Mouse (Mus musculus): ENCODE measurements around the gene Olfr212. TPM values are rescaled to one million over a fixed set of nuclear protein-coding genes. Genes with fewer than 3 reads are reported as not detected.

Gene Olfr212
- not detected in 2 replicates for polyA plus RNA-seq (2021; fragmentation: Nextera tagmentation)
- long read RNA-seq, experiment 1 = 0 reads
- long read RNA-seq, experiment 2 = 0 reads

DNA sequence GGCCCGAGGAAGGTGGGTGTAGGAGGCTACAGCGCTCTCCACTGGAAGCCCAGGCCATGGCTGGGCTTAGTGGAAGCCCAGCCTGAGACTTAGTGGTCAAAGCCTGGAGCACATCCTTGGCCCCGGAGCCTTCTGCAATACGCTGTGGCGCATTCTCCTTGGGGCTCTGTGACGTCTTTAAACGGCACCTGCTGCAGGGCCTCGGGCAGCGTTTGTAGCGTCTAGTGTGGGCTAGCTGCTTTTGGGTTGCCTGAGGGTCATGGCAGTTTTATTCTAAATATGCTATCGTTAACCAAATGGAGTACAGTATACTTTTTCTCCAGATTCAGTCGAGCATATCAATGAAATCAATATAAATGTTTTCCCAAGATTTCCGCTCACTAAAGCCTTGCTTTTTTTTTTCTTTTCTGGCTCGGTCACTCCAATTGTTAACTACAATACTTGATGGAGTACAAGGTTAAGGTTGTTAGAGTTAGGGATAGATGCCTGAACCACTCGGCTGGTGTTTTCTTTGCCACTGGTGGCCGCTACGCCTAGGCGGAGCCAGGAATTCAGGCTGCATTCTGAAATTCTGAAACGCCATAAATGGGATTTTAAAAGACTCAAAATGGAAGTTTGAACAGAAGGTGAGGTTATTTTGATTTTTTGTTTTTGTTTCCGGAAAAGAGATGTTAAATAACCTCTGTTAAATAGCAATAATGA is at the start of gene Olfr212:
TSS of gene Olfr212 (plus strand) at position 215 of the 702 bp plus-strand sequence.

DNA sequence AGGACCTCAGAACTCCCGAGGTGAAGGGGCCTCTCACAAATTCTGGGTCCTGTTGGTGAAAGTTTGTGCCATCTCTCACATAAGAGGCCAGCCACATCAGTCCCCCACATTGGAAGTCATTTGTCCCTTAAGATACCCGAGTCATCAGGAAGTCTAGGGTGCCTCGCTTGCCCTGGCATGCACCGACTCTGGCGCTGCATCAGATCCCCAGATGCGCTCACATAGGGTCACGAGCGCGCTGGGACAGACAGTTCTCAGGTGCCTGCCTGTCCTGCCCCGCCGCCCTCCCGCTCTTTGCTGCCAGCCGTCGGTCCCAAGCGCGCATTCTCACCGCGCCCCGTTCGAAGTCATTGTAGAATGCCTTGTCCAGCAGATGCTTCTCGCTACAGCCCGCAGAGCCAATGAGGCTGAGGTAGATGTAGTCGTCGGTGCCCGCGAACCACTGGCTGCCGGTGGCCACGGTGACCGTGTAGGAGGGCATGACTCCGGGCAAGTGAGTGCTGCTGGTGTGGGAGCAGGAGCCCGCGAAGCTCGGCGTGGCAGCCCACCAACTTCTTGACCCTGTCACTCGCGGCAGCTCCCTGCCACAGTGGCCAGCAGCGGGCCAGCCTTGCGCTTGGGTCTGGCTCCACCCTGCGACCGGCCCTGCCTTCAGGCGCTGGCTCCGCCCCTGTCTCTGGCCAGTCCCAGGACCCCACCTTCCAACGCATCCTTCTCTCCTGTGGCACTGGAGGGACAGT is 45.6 kb upstream of the Olfr212 start, which contains the start of gene Alox5:
TSS of gene Alox5 (minus strand) at position 635 of the 740 bp plus-strand sequence.

DNA sequence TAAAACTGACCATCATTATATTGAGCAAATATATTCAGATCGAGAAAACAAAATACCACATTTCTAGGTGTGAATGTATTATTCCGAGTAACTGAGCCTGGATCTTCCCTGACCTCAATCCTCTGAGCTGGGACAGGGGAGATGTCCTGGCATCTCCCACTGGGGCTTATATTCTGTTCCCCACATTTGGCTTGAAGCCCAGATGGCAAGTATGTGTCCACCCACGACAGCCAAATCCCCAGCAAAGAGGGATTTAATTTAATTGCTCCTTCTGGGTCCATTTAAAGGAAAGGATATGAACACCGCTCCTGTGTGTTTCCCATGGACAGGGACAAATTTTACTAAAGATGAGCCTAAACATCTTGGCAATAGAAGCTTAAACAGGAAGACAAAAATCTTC is 17.5 kb upstream of the Olfr212 start, which contains the start of gene Olfr211:
TSS of gene Olfr211 (plus strand) at position 301 of the 400 bp plus-strand sequence.

DNA sequence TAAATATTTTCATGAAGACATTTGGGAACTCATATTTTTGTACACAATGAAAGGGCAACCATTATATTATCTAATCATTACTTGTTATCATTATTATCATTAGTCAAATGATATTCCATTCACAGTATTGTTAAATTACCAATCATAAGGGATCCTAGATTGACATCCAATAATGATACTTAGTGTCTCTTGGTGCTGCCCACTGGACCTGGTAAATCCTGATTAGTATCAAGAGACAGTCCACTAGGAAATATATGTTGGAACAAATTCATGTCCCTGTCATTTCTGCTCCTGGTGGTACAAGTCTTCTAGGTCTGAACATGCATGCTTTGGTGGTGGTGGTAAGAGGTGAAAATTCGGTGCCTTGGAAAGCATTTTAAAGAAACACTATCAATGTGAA is 31.8 kb downstream of the Olfr212 start, which contains the start of gene Olfr213:
TSS of gene Olfr213 (plus strand) at position 301 of the 400 bp plus-strand sequence.

DNA sequence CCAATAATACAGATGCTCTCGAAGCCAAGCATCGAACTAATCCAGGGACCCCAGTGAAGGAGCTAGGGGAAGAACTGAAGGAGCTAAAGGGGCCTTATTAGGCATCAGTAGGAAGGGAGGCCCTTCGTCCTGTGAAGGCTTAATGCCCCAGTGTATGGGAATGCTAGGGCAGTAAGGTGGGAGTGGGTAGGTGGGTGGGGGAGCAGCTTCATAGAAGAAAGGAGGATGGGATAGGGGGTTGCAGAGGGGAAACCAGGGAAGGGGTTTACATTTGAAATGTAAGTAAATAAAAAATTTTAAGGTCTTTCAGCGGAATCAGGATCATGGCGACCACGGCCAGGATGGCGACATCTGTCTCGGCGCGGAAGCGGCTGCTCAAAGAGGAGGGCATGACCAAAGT is 44.5 kb downstream of the Olfr212 start, which contains the start of gene Gm5580:
TSS of gene Gm5580 (plus strand) at position 301 of the 400 bp plus-strand sequence.

DNA sequence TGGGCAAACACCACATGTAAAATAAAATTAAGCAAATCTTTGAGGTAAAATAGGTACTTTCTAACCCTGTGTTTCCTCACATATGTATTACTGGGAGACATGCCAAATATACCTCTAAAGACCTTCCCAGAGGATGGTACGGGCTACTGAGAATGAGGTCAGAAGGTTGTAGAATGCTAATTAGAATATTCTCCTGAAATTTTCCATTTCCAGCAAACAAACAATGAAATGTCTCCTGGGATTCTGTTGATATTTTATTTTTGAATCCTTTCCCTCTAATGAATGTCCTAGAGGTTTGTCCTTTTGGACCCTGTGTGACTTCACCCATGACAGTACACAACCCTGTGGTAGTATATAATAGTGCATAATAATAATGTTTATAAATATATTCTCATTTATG is 47.6 kb downstream of the Olfr212 start, which contains the start of gene Olfr214:
TSS of gene Olfr214 (plus strand) at position 301 of the 400 bp plus-strand sequence.

Other genes starting within 250 kb of the Olfr212 start
- gene Zfand4, start 242.3 kb upstream of the Olfr212 start, polyA plus RNA-seq (2021; fragmentation: Nextera tagmentation) = 1.4 and 1.9 TPM in 2 replicates
- gene March8, start 168.5 kb upstream of the Olfr212 start, polyA plus RNA-seq (2021; fragmentation: Nextera tagmentation) = 16.6 and 18.8 TPM in 2 replicates
- gene Alox5, start 45.3 kb upstream of the Olfr212 start, polyA plus RNA-seq (2021; fragmentation: Nextera tagmentation) = 0.67 and 0.70 TPM in 2 replicates
- gene Olfr211, start 17.4 kb upstream of the Olfr212 start, polyA plus RNA-seq (2021; fragmentation: Nextera tagmentation) = not detected in 2 replicates
- not detected in 2 replicates for gene Olfr213, start 31.9 kb downstream of the Olfr212 start, polyA plus RNA-seq (2021; fragmentation: Nextera tagmentation)
- gene Gm5580, start 44.6 kb downstream of the Olfr212 start, polyA plus RNA-seq (2021; fragmentation: Nextera tagmentation) = 0.51 and 0.60 TPM in 2 replicates
- not detected in 2 replicates for gene Olfr214, start 47.7 kb downstream of the Olfr212 start, polyA plus RNA-seq (2021; fragmentation: Nextera tagmentation)
- gene Olfr215, start 77.7 kb downstream of the Olfr212 start, polyA plus RNA-seq (2021; fragmentation: Nextera tagmentation) = not detected in 2 replicates
- gene Zfp422, start 122.5 kb downstream of the Olfr212 start, polyA plus RNA-seq (2021; fragmentation: Nextera tagmentation) = 20.9 and 22.3 TPM in 2 replicates
- gene Depp1, start 144.1 kb downstream of the Olfr212 start, polyA plus RNA-seq (2021; fragmentation: Nextera tagmentation) = 0.64 and 1.1 TPM in 2 replicates
- gene Rassf4, start 167.4 kb downstream of the Olfr212 start, polyA plus RNA-seq (2021; fragmentation: Nextera tagmentation) = 4.7 and 5.8 TPM in 2 replicates
- 0.19 and 7.9 TPM in 2 replicates for gene Tmem72, start 210.4 kb downstream of the Olfr212 start, polyA plus RNA-seq (2021; fragmentation: Nextera tagmentation)